ENCODE assay signal across 8 mouse cellular contexts in genomic region chr4:127313861-127314260, GRCm38 (mm10). TPM values are rescaled to one million over a fixed set of nuclear protein-coding genes. Genes with fewer than 3 reads are reported as not detected.
DNase-seq lines count a peak whose midpoint lies in the region; ATAC-seq and TF ChIP-seq lines count a peak whose summit lies in the region.

Gene Gja4, minus strand, starts transcription at chr4:127314039.

- H3K4me1 ChIP-seq in E14TG2a.4 (replicated peaks; ENCODE audit: low read depth, low read length): peaks cover 50% of the 10 kb centered on the region
- H3K4me1 ChIP-seq in brown adipose tissue, adult 24 weeks (ENCODE audit: control insufficient read depth, insufficient read depth, insufficient read length, low read length): no peaks in the 10 kb centered on the region
- H3K4me1 ChIP-seq in forebrain, embryonic 11.5 days (replicated peaks; ENCODE audit: control insufficient read depth, insufficient read depth, low read length): peaks cover 7% of the 10 kb centered on the region
- peaks cover 0 to 7% of the 10 kb centered on the region in 2 experiments; a peak in 2 of 4 replicates for H3K4me1 ChIP-seq in heart, embryonic 14.5 days (ENCODE audit: control insufficient read depth in 2 of 2, insufficient read depth in 2 of 2, low read length in 2 of 2)
- H3K4me1 ChIP-seq in kidney, postnatal 0 days (replicated peaks; ENCODE audit: insufficient read depth, low read length): no peaks in the 10 kb centered on the region
- H3K4me1 ChIP-seq in liver, embryonic 14.5 days (replicated peaks; ENCODE audit: control insufficient read depth in 2 of 2, insufficient read depth in 2 of 2, low read length in 1 of 2): no peaks in the 10 kb centered on the region
- peaks cover 13% of the 10 kb centered on the region; the same call in 1 of the 2 replicates for H3K4me1 ChIP-seq in neural tube, embryonic 12.5 days

- no peaks in the 10 kb centered on the region for H3K9me3 ChIP-seq in E14TG2a.4 (ENCODE audit: low read length)
- H3K9me3 ChIP-seq in forebrain, embryonic 11.5 days (ENCODE audit: control insufficient read depth, low read length): no peaks in the 10 kb centered on the region
- no peaks in the 10 kb centered on the region for H3K9me3 ChIP-seq in heart, embryonic 14.5 days (ENCODE audit: control insufficient read depth, low read length)
- no peaks in the 10 kb centered on the region for H3K9me3 ChIP-seq in kidney, postnatal 0 days (replicated peaks; ENCODE audit: low read length)
- no peaks in the 10 kb centered on the region for H3K9me3 ChIP-seq in liver, embryonic 14.5 days (ENCODE audit: control insufficient read depth, low read length)
- H3K9me3 ChIP-seq in neural tube, embryonic 12.5 days: no peaks in the 10 kb centered on the region

- peaks cover 6% of the 10 kb centered on the region; the same call in 1 of the 2 replicates for H3K36me3 ChIP-seq in E14TG2a.4 (ENCODE audit: insufficient read depth, low read length)
- no peaks in the 10 kb centered on the region for H3K36me3 ChIP-seq in forebrain, embryonic 11.5 days (ENCODE audit: control insufficient read depth, insufficient read depth, low read length)
- H3K36me3 ChIP-seq in heart, embryonic 14.5 days (ENCODE audit: control insufficient read depth, insufficient read depth, low read length): no peaks in the 10 kb centered on the region
- no peaks in the 10 kb centered on the region for H3K36me3 ChIP-seq in kidney, postnatal 0 days (ENCODE audit: insufficient read depth, low read length)
- no peaks in the 10 kb centered on the region for H3K36me3 ChIP-seq in liver, embryonic 14.5 days (replicated peaks; ENCODE audit: control insufficient read depth, insufficient read depth, low read depth)
- no peaks in the 10 kb centered on the region for H3K36me3 ChIP-seq in neural tube, embryonic 12.5 days

- peak within 1 kb of the TSS; percentile 85 for H3K4me3 ChIP-seq in E14TG2a.4 (replicated peaks; ENCODE audit: low read length)
- H3K4me3 ChIP-seq in brown adipose tissue, adult 24 weeks (ENCODE audit: insufficient read depth, low read depth, low read length): peak within 1 kb of the TSS; percentile 70
- H3K4me3 ChIP-seq in forebrain, embryonic 11.5 days (ENCODE audit: low read depth, low read length): peak within 1 kb of the TSS; percentile 43
- peak within 1 kb of the TSS; percentile 53 to 63 for H3K4me3 ChIP-seq in heart, embryonic 14.5 days (ENCODE audit: control insufficient read depth in 1 of 2, insufficient read depth in 1 of 2, low read depth in 1 of 2, low read length in 2 of 2)
- peak within 1 kb of the TSS; percentile 43 for H3K4me3 ChIP-seq in kidney, postnatal 0 days (replicated peaks; ENCODE audit: low read depth, low read length)
- H3K4me3 ChIP-seq in liver, embryonic 14.5 days (ENCODE audit: insufficient read depth in 1 of 2, low read depth in 2 of 2, low read length in 2 of 2): peak within 1 kb of the TSS; percentile 36 to 44
- H3K4me3 ChIP-seq in neural tube, embryonic 12.5 days: peak within 1 kb of the TSS; percentile 49

- peak within 1 kb of the TSS; percentile 92 for H3K4me2 ChIP-seq in forebrain, embryonic 11.5 days (ENCODE audit: low read depth, low read length, severe bottlenecking)
- peak within 1 kb of the TSS; percentile 94 for H3K4me2 ChIP-seq in heart, embryonic 14.5 days (ENCODE audit: low read length)
- peak within 1 kb of the TSS; percentile 90 for H3K4me2 ChIP-seq in kidney, postnatal 0 days (ENCODE audit: low read length)
- peak within 1 kb of the TSS; percentile 61 for H3K4me2 ChIP-seq in liver, embryonic 14.5 days (ENCODE audit: low read depth)
- peak within 1 kb of the TSS; percentile 93 for H3K4me2 ChIP-seq in neural tube, embryonic 12.5 days (replicated peaks)

- peak within 1 kb of the TSS; percentile 63 for H3K27ac ChIP-seq in brown adipose tissue, adult 24 weeks (replicated peaks; ENCODE audit: low read depth, low read length)
- no peak within 1 kb of the TSS for H3K27ac ChIP-seq in forebrain, embryonic 11.5 days (ENCODE audit: low read depth, low read length)
- no peak within 1 kb of the TSS for H3K27ac ChIP-seq in heart, embryonic 14.5 days (replicated peaks in 1 of 2; ENCODE audit: control insufficient read depth in 1 of 2, insufficient read depth in 1 of 2, low read depth in 2 of 2, low read length in 2 of 2)
- H3K27ac ChIP-seq in kidney, postnatal 0 days: no peak within 1 kb of the TSS
- H3K27ac ChIP-seq in liver, embryonic 14.5 days: no peak within 1 kb of the TSS
- H3K27ac ChIP-seq in neural tube, embryonic 12.5 days: no peak within 1 kb of the TSS

- H3K9ac ChIP-seq in forebrain, embryonic 11.5 days (ENCODE audit: low read length): peak within 1 kb of the TSS; percentile 58
- H3K9ac ChIP-seq in heart, embryonic 14.5 days (ENCODE audit: low read length): peak within 1 kb of the TSS; percentile 75
- H3K9ac ChIP-seq in kidney, postnatal 0 days (ENCODE audit: low read depth, low read length): peak within 1 kb of the TSS; percentile 54
- H3K9ac ChIP-seq in liver, embryonic 14.5 days (replicated peaks): no peak within 1 kb of the TSS
- peak within 1 kb of the TSS; percentile 62 for H3K9ac ChIP-seq in neural tube, embryonic 12.5 days

- peaks cover 43% of the 10 kb centered on the region for H3K27me3 ChIP-seq in E14TG2a.4 (ENCODE audit: insufficient read depth, low read length)
- peaks cover 7% of the 10 kb centered on the region; the same call in 1 of the 2 replicates for H3K27me3 ChIP-seq in forebrain, embryonic 11.5 days (ENCODE audit: control insufficient read depth, insufficient read depth, low read length)
- H3K27me3 ChIP-seq in heart, embryonic 14.5 days (ENCODE audit: control insufficient read depth, insufficient read depth, low read length): peaks cover 16% of the 10 kb centered on the region
- H3K27me3 ChIP-seq in kidney, postnatal 0 days (ENCODE audit: insufficient read depth, low read length): peaks cover 3% of the 10 kb centered on the region; the same call in 1 of the 2 replicates
- H3K27me3 ChIP-seq in liver, embryonic 14.5 days (ENCODE audit: control insufficient read depth, insufficient read depth, low read length): no peaks in the 10 kb centered on the region; the same call in none of the 2 replicates
- H3K27me3 ChIP-seq in neural tube, embryonic 12.5 days (replicated peaks): peaks cover 25% of the 10 kb centered on the region

- DNase-seq in forebrain, embryonic 11.5 days (ENCODE audit: low spot score): peak; percentile 85
- peak; percentile 89 for DNase-seq in kidney, postnatal 0 days (ENCODE audit: low spot score)
- peak in 1 of 3 experiments; percentile 7 for DNase-seq in liver, embryonic 14.5 days (ENCODE audit: low read depth in 3 of 3, low spot score in 3 of 3)
- DNase-seq in testis, postnatal 10 days (ENCODE audit: low spot score): peak; percentile 84

- under 1% methylated on average over 25 of the region's 25 CpGs for WGBS in forebrain, embryonic 11.5 days
- 1% methylated on average over 25 of the region's 25 CpGs for WGBS in heart, embryonic 14.5 days
- WGBS in kidney, postnatal 0 days: under 1% methylated on average over 25 of the region's 25 CpGs
- 1% methylated on average over 25 of the region's 25 CpGs for WGBS in liver, embryonic 14.5 days (ENCODE audit: insufficient replicate concordance)
- WGBS in neural tube, embryonic 12.5 days: 1% methylated on average over 25 of the region's 25 CpGs

- no peak for TF ChIP-seq EP300 in liver, embryonic 14.5 days (IDR thresholded peaks at IDR 0.05; ENCODE audit: low read depth)

- TF ChIP-seq CTCF in E14TG2a.4 (conservative IDR thresholded peaks at IDR 0.05; ENCODE audit: low read length): no peak
- peak; percentile 65 for TF ChIP-seq CTCF in kidney, postnatal 0 days (IDR thresholded peaks at IDR 0.05; ENCODE audit: low read depth)
- TF ChIP-seq CTCF in liver, embryonic 14.5 days (IDR thresholded peaks at IDR 0.05; ENCODE audit: low read depth): peak; percentile 58

- peak; percentile 82 for ATAC-seq in forebrain, embryonic 11.5 days (replicated peaks; ENCODE audit: low FRiP score)
- peak; percentile 77 for ATAC-seq in heart, embryonic 14.5 days (ENCODE audit: insufficient number of reproducible peaks, insufficient read depth, low FRiP score, low read depth)
- ATAC-seq in kidney, postnatal 0 days (replicated peaks; ENCODE audit: low FRiP score, low read depth): peak; percentile 69; the same call in 1 of the 2 replicates
- ATAC-seq in liver, embryonic 14.5 days (ENCODE audit: insufficient read depth): peak; percentile 37; the same call in 1 of the 2 replicates
- peak; percentile 72 for ATAC-seq in neural tube, embryonic 12.5 days (ENCODE audit: low FRiP score, low read depth)

RNA-seq across cellular contexts. Expression of gene Gja4, which starts in this region (rescaled TPM):
- polyA plus RNA-seq in brown adipose tissue, adult 24 weeks (2012; ENCODE audit: insufficient read depth, insufficient read length, missing spikeins): 2.3 and 3.4 TPM in 2 replicates
- 12.3 and 13.9 TPM in 2 replicates for polyA plus RNA-seq in forebrain, embryonic 11.5 days (2014; fragmentation: Nextera tagmentation; extraction: Ambion mirVana)
- 41.4 and 42.2 TPM in 2 replicates for polyA plus RNA-seq in heart, embryonic 14.5 days (2014; fragmentation: Nextera tagmentation; extraction: Ambion mirVana)
- 24.0 and 27.6 TPM in 2 replicates for polyA plus RNA-seq in kidney, postnatal 0 days (2015; fragmentation: Nextera tagmentation; extraction: Ambion mirVana)
- polyA plus RNA-seq in liver, embryonic 14.5 days (2012; rRNA removed): 2.2 and 2.4 TPM in 2 replicates
- 2.1 and 2.8 TPM in 2 replicates for polyA plus RNA-seq in liver, embryonic 14.5 days (2014; fragmentation: Nextera tagmentation; extraction: Ambion mirVana)
- 17.1 and 19.4 TPM in 2 replicates for polyA plus RNA-seq in neural tube, embryonic 12.5 days (2016; fragmentation: Nextera tagmentation; extraction: Ambion mirVana)
